Mouse (Mus musculus) testis, postnatal 10 days (tissue): ENCODE data around the gene Btg4.
"Not testable (repeated sequence)": the region's sequence is repeated elsewhere in the genome, so short reads cannot be mapped to it uniquely, and the experiment has no call there.

ENCODE experiments used
- DNase-seq: peaks from one replicate; pipeline ENCODE4 v3.0.0; 2021; ENCODE audit warnings: low spot score

Btg4 gene

GRCm38 (mm10) chr9:51093697-51094096, 33.0 kb downstream of the Btg4 start:
- no peak for DNase-seq

- DNase-seq: no peak
Observed at GRCm38 (mm10) chr9:51096306-51096705, 35.6 kb downstream of the Btg4 start.

GRCm38 (mm10) chr9:51101756-51102425, 41.2 kb downstream of the Btg4 start, which contains the start of gene 4833427G06Rik:
4833427G06Rik (minus strand) TSS chr9:51102078.
- peak; percentile 71 for DNase-seq

- DNase-seq: peak; percentile 65
Observed at GRCm38 (mm10) chr9:51102963-51103807, 42.5 kb downstream of the Btg4 start.

GRCm38 (mm10) chr9:51103808-51104514, 43.3 kb downstream of the Btg4 start:
- peak; percentile 74 for DNase-seq

- DNase-seq: no peak
Observed at GRCm38 (mm10) chr9:51105751-51106150, 45.0 kb downstream of the Btg4 start.

GRCm38 (mm10) chr9:51114767-51115166, 54.1 kb downstream of the Btg4 start:
- no peak for DNase-seq

GRCm38 (mm10) chr9:51136985-51137384, 76.3 kb downstream of the Btg4 start:
- DNase-seq: no peak

- no peak for DNase-seq
Observed at GRCm38 (mm10) chr9:51137432-51137831, 76.7 kb downstream of the Btg4 start.

GRCm38 (mm10) chr9:51137836-51138235, 77.1 kb downstream of the Btg4 start:
- no peak for DNase-seq

- no peak for DNase-seq
Observed at GRCm38 (mm10) chr9:51138301-51138700, 77.6 kb downstream of the Btg4 start.

GRCm38 (mm10) chr9:51139401-51139800, 78.7 kb downstream of the Btg4 start:
- not testable (repeated sequence) for DNase-seq

GRCm38 (mm10) chr9:51140711-51141110, 80.0 kb downstream of the Btg4 start:
- no peak for DNase-seq

GRCm38 (mm10) chr9:51143437-51143836, 82.7 kb downstream of the Btg4 start:
- DNase-seq: no peak

- DNase-seq: no peak
Observed at GRCm38 (mm10) chr9:51144218-51144617, 83.5 kb downstream of the Btg4 start.

GRCm38 (mm10) chr9:51146496-51146895, 85.8 kb downstream of the Btg4 start:
- DNase-seq: no peak

- no peak for DNase-seq
Observed at GRCm38 (mm10) chr9:51147294-51147693, 86.6 kb downstream of the Btg4 start.

GRCm38 (mm10) chr9:51152079-51152752, 91.5 kb downstream of the Btg4 start:
- peak; percentile 74 for DNase-seq

- peak; percentile 85 for DNase-seq
Observed at GRCm38 (mm10) chr9:51161771-51162388, 101.2 kb downstream of the Btg4 start.

GRCm38 (mm10) chr9:51163989-51164388, 103.3 kb downstream of the Btg4 start:
- DNase-seq: no peak
